Mouse (Mus musculus): ENCODE data around the gene Qtrt2. TPM values are rescaled to one million over a fixed set of nuclear protein-coding genes. Genes with fewer than 3 reads are reported as not detected.

Gene Qtrt2
- 10.7 and 11.6 TPM in 2 replicates for polyA plus RNA-seq (2012; rRNA removed)

DNA sequence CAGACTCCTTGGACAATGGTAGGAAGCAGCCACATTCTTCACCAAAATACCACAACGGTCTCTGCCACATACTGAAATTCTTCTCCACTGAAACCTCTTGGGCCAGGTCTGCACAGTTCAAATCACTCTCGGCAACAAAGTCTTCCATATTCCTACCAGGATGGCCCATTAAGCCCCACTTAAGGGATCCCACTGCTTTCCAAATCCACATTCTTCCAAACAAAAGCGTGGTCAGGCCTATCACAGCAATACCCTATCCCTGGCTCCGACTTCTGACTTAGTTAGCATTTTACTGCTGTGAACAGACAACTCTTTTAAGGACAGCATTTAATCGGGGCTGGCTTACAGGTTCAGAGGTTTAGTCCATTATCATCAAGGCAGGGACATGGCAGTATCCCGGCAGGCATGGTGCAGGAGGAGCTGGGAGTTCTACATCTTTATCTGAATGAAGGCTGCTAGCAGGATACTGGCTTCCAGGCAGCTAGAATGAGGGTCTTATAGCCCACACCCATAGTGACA is at the start of gene Qtrt2:
Qtrt2 (minus strand) TSS at position 469 of the 519 bp plus-strand sequence.
- no peaks in the 10 kb centered on the region; the same call in 1 of the 2 replicates for H3K4me1 ChIP-seq (ENCODE audit: control insufficient read depth, insufficient read depth, low read length)
- no peak within 1 kb of the TSS for H3K4me3 ChIP-seq (ENCODE audit: insufficient read depth, low read depth, low read length)
- H3K36me3 ChIP-seq (ENCODE audit: control insufficient read depth, insufficient read depth, low read length), result no peaks in the 10 kb centered on the region
- DNase-seq, result peak; percentile 36
- TF ChIP-seq CTCF (conservative IDR thresholded peaks at IDR 0.05; ENCODE audit: insufficient read depth, insufficient read length, low read depth, low read length) (no peak), POLR2A (IDR thresholded peaks at IDR 0.05; ENCODE audit: low read depth, low read length) (no peak)
- peak within 1 kb of the TSS; percentile 31 for H3K27ac ChIP-seq (ENCODE audit: insufficient read depth, low read depth, low read length)
- 76% methylated on average over 6 of the region's 6 CpGs for WGBS
- H3K27me3 ChIP-seq (replicated peaks; ENCODE audit: control insufficient read depth, insufficient read depth, low read length), result no peaks in the 10 kb centered on the region

DNA sequence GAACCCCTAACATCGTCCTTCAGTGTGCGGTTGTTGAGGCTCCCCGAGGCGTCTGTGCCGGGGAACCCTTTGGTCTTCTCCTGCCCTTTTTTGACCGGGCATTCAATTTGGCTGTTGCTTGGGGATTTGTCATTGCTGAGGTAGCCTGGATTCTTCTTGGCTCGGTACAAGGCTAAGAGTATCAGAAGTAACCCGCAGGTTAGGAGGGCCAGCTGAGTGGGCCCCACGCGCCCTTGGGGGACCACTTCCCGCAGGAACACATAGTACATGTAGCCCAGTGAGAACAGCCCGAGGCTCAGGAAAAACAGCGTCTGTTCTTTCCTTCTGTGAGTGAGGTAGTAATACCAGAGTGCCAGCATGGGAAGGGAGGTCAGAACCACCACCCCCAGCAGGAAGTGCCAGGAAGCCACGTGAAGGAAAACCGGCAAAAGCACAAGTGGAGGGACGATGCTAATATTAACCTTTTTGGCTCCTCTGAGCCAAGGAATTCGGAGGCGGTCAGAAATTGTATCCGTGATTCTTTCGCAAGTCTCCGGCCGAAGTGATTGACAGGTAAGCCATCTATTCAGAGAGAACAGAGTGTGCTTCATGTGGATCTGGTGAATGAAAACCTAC is 47.1 kb upstream of the Qtrt2 start:
- H3K4me1 ChIP-seq (ENCODE audit: control insufficient read depth, insufficient read depth, low read length), result no peaks in the 10 kb centered on the region
- no peak for DNase-seq
- H3K27ac ChIP-seq (ENCODE audit: insufficient read depth, low read depth, low read length), result no peak overlapping the region
- H3K36me3 ChIP-seq (ENCODE audit: control insufficient read depth, insufficient read depth, low read length), result no peaks in the 10 kb centered on the region
- WGBS, result 80% methylated on average over 22 of the region's 22 CpGs
- no peak overlapping the region for H3K4me3 ChIP-seq (ENCODE audit: insufficient read depth, low read depth, low read length)
- TF ChIP-seq POLR2A (IDR thresholded peaks at IDR 0.05; ENCODE audit: low read depth, low read length) (no peak), CTCF (conservative IDR thresholded peaks at IDR 0.05; ENCODE audit: insufficient read depth, insufficient read length, low read depth, low read length) (no peak)
- no peaks in the 10 kb centered on the region for H3K27me3 ChIP-seq (replicated peaks; ENCODE audit: control insufficient read depth, insufficient read depth, low read length)

DNA sequence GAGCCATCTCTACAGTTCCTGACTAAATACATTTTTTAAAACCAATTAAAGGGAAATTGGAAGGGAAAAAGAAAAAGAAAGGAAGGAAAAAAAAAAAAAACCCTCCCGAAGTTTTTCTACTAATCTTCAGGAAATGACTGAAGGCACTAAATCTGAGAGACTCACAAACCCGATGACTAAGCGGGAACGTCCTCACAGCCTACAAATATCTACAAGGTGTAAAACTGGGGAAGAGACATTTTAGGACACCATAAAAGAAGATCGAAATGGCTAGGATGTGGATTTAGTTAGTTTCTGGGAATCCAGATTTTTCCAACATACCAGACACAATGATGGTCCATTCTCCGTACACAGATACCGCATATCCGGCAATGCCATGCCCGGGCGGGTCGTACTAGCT is 46.5 kb upstream of the Qtrt2 start:
- no peaks in the 10 kb centered on the region for H3K27me3 ChIP-seq (replicated peaks; ENCODE audit: control insufficient read depth, insufficient read depth, low read length)
- H3K4me1 ChIP-seq (ENCODE audit: control insufficient read depth, insufficient read depth, low read length), result no peaks in the 10 kb centered on the region
- DNase-seq, result no peak
- TF ChIP-seq CTCF (conservative IDR thresholded peaks at IDR 0.05; ENCODE audit: insufficient read depth, insufficient read length, low read depth, low read length) (no peak), POLR2A (IDR thresholded peaks at IDR 0.05; ENCODE audit: low read depth, low read length) (no peak)
- H3K4me3 ChIP-seq (ENCODE audit: insufficient read depth, low read depth, low read length), result no peak overlapping the region
- 87% methylated on average over 11 of the region's 11 CpGs for WGBS
- H3K36me3 ChIP-seq (ENCODE audit: control insufficient read depth, insufficient read depth, low read length), result no peaks in the 10 kb centered on the region
- H3K27ac ChIP-seq (ENCODE audit: insufficient read depth, low read depth, low read length), result no peak overlapping the region

DNA sequence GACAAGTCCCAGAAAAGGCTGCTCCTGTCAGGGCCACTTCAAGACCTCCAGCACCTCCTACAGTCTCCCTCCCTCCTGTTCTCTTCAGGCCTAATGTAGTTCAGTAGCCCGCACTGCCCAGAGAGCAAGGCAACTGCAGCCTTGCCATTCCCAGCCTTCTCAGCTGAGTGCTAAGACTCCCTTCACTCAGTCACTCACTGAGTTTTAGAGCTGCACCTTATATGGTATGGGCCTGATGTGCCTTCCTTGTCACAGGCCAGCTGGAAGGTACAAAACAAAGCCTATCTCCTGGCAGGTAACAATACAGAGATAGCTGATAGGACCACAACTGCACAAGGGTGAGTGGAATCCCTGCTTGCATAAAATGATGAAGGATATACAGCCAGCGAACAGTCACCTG is 45.8 kb upstream of the Qtrt2 start:
- Histone ChIP-seq H3K27ac (ENCODE audit: insufficient read depth, low read depth, low read length) (no peak overlapping the region), H3K4me1 (ENCODE audit: control insufficient read depth, insufficient read depth, low read length) (no peaks in the 10 kb centered on the region), H3K27me3 (replicated peaks; ENCODE audit: control insufficient read depth, insufficient read depth, low read length) (no peaks in the 10 kb centered on the region), H3K36me3 (ENCODE audit: control insufficient read depth, insufficient read depth, low read length) (no peaks in the 10 kb centered on the region), H3K4me3 (ENCODE audit: insufficient read depth, low read depth, low read length) (no peak overlapping the region)
- no peak for DNase-seq
- 96% methylated on average over 2 of the region's 2 CpGs for WGBS
- no peak for TF ChIP-seq CTCF (conservative IDR thresholded peaks at IDR 0.05; ENCODE audit: insufficient read depth, insufficient read length, low read depth, low read length)
- no peak for TF ChIP-seq POLR2A (IDR thresholded peaks at IDR 0.05; ENCODE audit: low read depth, low read length)

DNA sequence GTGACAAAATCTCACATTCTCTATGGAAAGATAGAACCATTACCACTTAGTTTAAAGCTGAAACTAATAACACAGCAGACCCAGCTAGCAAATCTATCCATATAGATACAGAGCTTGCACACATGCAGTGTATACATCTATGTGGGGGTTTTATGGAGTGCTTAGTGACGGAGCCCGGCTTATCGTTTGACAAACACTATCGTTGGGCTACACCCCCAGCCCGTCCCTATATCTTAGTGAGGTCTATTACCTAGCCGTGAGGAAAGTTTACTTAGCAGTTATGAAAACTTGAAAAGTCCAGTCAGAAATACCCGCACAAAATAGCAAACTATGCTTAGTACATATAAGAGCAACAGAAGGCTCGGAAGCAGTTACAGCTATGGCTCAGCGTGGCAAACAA is 45.1 kb upstream of the Qtrt2 start:
- WGBS, result 95% methylated on average over 9 of the region's 9 CpGs
- Histone ChIP-seq H3K4me1 (ENCODE audit: control insufficient read depth, insufficient read depth, low read length) (no peaks in the 10 kb centered on the region), H3K4me3 (ENCODE audit: insufficient read depth, low read depth, low read length) (no peak overlapping the region), H3K27ac (ENCODE audit: insufficient read depth, low read depth, low read length) (no peak overlapping the region), H3K27me3 (replicated peaks; ENCODE audit: control insufficient read depth, insufficient read depth, low read length) (no peaks in the 10 kb centered on the region), H3K36me3 (ENCODE audit: control insufficient read depth, insufficient read depth, low read length) (no peaks in the 10 kb centered on the region)
- TF ChIP-seq POLR2A (IDR thresholded peaks at IDR 0.05; ENCODE audit: low read depth, low read length) (no peak), CTCF (conservative IDR thresholded peaks at IDR 0.05; ENCODE audit: insufficient read depth, insufficient read length, low read depth, low read length) (no peak)
- DNase-seq, result no peak

DNA sequence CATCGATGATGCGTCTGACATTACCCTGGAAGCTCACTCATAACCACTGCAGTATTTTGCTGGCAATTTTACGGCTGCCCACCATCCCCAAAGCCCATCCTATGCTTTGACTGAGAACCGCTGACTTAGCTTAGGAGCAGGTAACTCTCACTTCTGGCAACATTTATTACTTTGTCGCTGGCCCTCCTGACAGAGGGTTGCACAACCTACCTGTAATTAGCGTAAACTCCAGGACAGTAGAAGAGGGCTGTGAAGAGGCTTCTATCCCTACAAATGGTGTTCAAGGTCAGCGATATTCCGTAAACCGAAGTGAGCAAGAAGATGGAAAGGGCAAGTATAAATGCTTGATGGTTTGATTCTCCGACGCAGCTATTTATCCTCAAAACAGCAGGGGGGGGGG is 44.6 kb upstream of the Qtrt2 start:
- no peak for TF ChIP-seq POLR2A (IDR thresholded peaks at IDR 0.05; ENCODE audit: low read depth, low read length)
- no peak for TF ChIP-seq CTCF (conservative IDR thresholded peaks at IDR 0.05; ENCODE audit: insufficient read depth, insufficient read length, low read depth, low read length)
- no peak overlapping the region for H3K4me3 ChIP-seq (ENCODE audit: insufficient read depth, low read depth, low read length)
- no peak for DNase-seq
- no peaks in the 10 kb centered on the region for H3K27me3 ChIP-seq (replicated peaks; ENCODE audit: control insufficient read depth, insufficient read depth, low read length)
- 93% methylated on average over 11 of the region's 11 CpGs for WGBS
- no peaks in the 10 kb centered on the region for H3K4me1 ChIP-seq (ENCODE audit: control insufficient read depth, insufficient read depth, low read length)
- H3K36me3 ChIP-seq (ENCODE audit: control insufficient read depth, insufficient read depth, low read length), result no peaks in the 10 kb centered on the region
- H3K27ac ChIP-seq (ENCODE audit: insufficient read depth, low read depth, low read length), result no peak overlapping the region

DNA sequence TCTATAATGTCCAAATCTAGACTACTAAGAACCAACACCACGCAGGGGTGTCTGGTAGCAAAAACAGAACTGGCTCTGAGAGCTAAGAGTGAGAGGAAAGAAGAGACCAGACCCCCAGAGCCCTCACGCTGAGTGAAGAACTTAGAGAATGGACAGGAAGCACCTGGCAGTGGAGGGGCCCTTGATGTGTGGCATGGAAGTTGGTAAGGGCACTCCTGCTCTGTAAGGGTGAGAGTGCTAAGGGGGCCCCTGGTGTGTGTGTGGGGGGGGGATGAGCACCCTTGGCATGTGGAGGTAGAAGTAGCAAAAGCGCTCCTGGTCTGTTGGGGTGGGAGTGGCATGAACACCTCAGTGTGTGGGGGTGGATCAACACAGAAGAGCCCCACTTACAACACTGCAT is 43.8 kb upstream of the Qtrt2 start:
- no peaks in the 10 kb centered on the region for H3K4me1 ChIP-seq (ENCODE audit: control insufficient read depth, insufficient read depth, low read length)
- WGBS, result 85% methylated on average over 3 of the region's 3 CpGs
- TF ChIP-seq CTCF (conservative IDR thresholded peaks at IDR 0.05; ENCODE audit: insufficient read depth, insufficient read length, low read depth, low read length) (no peak), POLR2A (IDR thresholded peaks at IDR 0.05; ENCODE audit: low read depth, low read length) (no peak)
- no peaks in the 10 kb centered on the region for H3K36me3 ChIP-seq (ENCODE audit: control insufficient read depth, insufficient read depth, low read length)
- H3K27ac ChIP-seq (ENCODE audit: insufficient read depth, low read depth, low read length), result no peak overlapping the region
- no peak overlapping the region for H3K4me3 ChIP-seq (ENCODE audit: insufficient read depth, low read depth, low read length)
- H3K27me3 ChIP-seq (replicated peaks; ENCODE audit: control insufficient read depth, insufficient read depth, low read length), result no peaks in the 10 kb centered on the region
- no peak for DNase-seq

Data from kidney, adult 2 months (tissue).